Mouse (Mus musculus): ENCODE data around the gene Zfp704. TPM values are rescaled to one million over a fixed set of nuclear protein-coding genes. Genes with fewer than 3 reads are reported as not detected.

Gene Zfp704
- polyA plus RNA-seq, 1 experiment, result 0.82 TPM

GRCm38 (mm10) chr3:9432796-9433526, 176.9 kb downstream of the Zfp704 start:
- TF ChIP-seq POLR2A (IDR thresholded peaks at IDR 0.05; ENCODE audit: low read depth, low read length) (no peak), CTCF (IDR thresholded peaks at IDR 0.05; ENCODE audit: extremely low read depth, insufficient read depth, insufficient read length, insufficient replicate concordance) (no peak)
- Histone ChIP-seq H3K4me1 (ENCODE audit: control insufficient read depth, insufficient read depth, insufficient read length) (no peaks in the 10 kb centered on the region), H3K4me3 (ENCODE audit: extremely low read depth, insufficient read depth, insufficient read length) (no peak overlapping the region), H3K36me3 (ENCODE audit: control insufficient read depth, insufficient read depth, low read length) (no peaks in the 10 kb centered on the region), H3K27ac (ENCODE audit: insufficient read depth, low read length) (no peak overlapping the region), H3K27me3 (ENCODE audit: control insufficient read depth, insufficient read depth, low read length) (no peaks in the 10 kb centered on the region)
- DNase-seq (ENCODE audit: low read depth in 1 of 2, low spot score in 2 of 2), result no peak
- WGBS, result 81% methylated on average over 16 of the region's 16 CpGs

DNA sequence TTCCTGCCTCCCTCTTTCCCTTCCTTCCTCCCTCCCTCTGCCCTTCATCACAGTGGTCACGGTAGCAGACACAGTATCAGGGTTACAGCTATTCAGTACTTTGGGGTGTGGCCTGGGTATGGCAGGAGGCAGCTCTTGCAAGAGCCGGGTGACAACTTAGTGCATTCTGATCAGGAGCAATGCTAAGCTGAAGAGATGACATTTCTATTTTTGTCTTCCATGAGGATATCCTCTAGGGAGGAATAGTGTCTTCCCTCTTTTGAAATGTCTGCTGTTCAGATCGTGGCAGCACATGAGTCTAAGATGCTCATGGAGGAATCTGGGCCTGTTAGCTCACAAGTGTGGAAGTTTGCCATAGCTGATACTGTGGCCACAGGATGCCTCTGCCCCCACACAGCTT, 177.7 kb downstream of the Zfp704 start:
- WGBS, result 52% methylated on average over 3 of the region's 3 CpGs
- H3K4me1 ChIP-seq (ENCODE audit: control insufficient read depth, insufficient read depth, insufficient read length), result no peaks in the 10 kb centered on the region
- no peak for TF ChIP-seq CTCF (IDR thresholded peaks at IDR 0.05; ENCODE audit: extremely low read depth, insufficient read depth, insufficient read length, insufficient replicate concordance)
- no peak for TF ChIP-seq POLR2A (IDR thresholded peaks at IDR 0.05; ENCODE audit: low read depth, low read length)
- no peak overlapping the region for H3K27ac ChIP-seq (ENCODE audit: insufficient read depth, low read length)
- no peaks in the 10 kb centered on the region for H3K27me3 ChIP-seq (ENCODE audit: control insufficient read depth, insufficient read depth, low read length)
- DNase-seq (ENCODE audit: low read depth in 1 of 2, low spot score in 2 of 2), result no peak
- no peak overlapping the region for H3K4me3 ChIP-seq (ENCODE audit: extremely low read depth, insufficient read depth, insufficient read length)
- no peaks in the 10 kb centered on the region for H3K36me3 ChIP-seq (ENCODE audit: control insufficient read depth, insufficient read depth, low read length)

DNA sequence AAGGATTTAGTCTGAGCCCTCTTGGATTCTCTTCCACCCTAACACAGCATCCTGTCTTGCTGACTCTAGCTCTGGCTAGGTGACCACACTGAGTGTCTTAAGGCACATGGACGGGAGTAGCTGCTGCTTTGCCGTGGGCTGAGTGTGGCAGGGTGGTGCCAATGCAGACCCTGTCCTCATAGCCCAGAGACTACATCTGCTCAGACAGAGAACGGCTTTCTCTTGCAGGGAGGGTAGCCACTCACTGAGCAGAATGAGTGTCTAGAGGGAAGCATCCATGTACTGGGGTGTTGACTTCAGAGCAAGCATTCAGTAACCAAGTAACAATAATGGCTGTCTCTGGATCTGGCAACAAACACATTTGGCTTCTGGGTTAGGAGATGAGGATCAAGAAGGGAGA, 179.9 kb downstream of the Zfp704 start:
- no peak for DNase-seq (ENCODE audit: low read depth in 1 of 2, low spot score in 2 of 2)
- TF ChIP-seq CTCF (IDR thresholded peaks at IDR 0.05; ENCODE audit: extremely low read depth, insufficient read depth, insufficient read length, insufficient replicate concordance) (no peak), POLR2A (IDR thresholded peaks at IDR 0.05; ENCODE audit: low read depth, low read length) (no peak)
- 77% methylated on average over 3 of the region's 3 CpGs for WGBS
- Histone ChIP-seq H3K36me3 (ENCODE audit: control insufficient read depth, insufficient read depth, low read length) (no peaks in the 10 kb centered on the region), H3K27ac (ENCODE audit: insufficient read depth, low read length) (no peak overlapping the region), H3K4me3 (ENCODE audit: extremely low read depth, insufficient read depth, insufficient read length) (no peak overlapping the region), H3K27me3 (ENCODE audit: control insufficient read depth, insufficient read depth, low read length) (no peaks in the 10 kb centered on the region), H3K4me1 (ENCODE audit: control insufficient read depth, insufficient read depth, insufficient read length) (no peaks in the 10 kb centered on the region)

- TF ChIP-seq POLR2A (IDR thresholded peaks at IDR 0.05; ENCODE audit: low read depth, low read length) (no peak), CTCF (IDR thresholded peaks at IDR 0.05; ENCODE audit: extremely low read depth, insufficient read depth, insufficient read length, insufficient replicate concordance) (no peak)
- 57% methylated on average over 4 of the region's 4 CpGs for WGBS
- Histone ChIP-seq H3K27me3 (ENCODE audit: control insufficient read depth, insufficient read depth, low read length) (no peaks in the 10 kb centered on the region), H3K27ac (ENCODE audit: insufficient read depth, low read length) (no peak overlapping the region), H3K4me3 (ENCODE audit: extremely low read depth, insufficient read depth, insufficient read length) (no peak overlapping the region), H3K36me3 (ENCODE audit: control insufficient read depth, insufficient read depth, low read length) (no peaks in the 10 kb centered on the region), H3K4me1 (ENCODE audit: control insufficient read depth, insufficient read depth, insufficient read length) (no peaks in the 10 kb centered on the region)
- DNase-seq (ENCODE audit: low read depth in 1 of 2, low spot score in 2 of 2), result no peak
These were observed 182.1 kb downstream of the Zfp704 start for GRCm38 (mm10) chr3:9427826-9428225.

DNA sequence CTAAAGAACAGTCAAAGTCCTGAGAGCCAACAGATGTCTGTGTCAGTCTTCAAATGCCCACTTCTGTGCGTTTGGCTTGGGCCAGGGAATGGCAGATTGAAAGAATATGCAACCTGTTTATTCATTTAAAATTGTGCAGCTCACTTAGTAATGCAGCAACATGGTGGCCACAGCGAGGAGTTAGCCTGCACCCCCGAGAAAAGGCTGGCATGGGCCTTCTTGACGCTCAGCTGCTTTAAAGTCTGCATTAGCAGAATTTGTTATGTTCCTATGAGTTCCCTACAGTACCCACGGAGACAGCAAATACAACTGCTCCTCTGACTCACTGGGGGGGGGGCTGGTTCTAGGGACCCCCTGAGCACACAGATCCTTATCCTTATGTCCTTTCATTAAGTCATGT, 184.2 kb downstream of the Zfp704 start:
- H3K27me3 ChIP-seq (ENCODE audit: control insufficient read depth, insufficient read depth, low read length), result no peaks in the 10 kb centered on the region
- H3K36me3 ChIP-seq (ENCODE audit: control insufficient read depth, insufficient read depth, low read length), result no peaks in the 10 kb centered on the region
- no peak for DNase-seq (ENCODE audit: low read depth in 1 of 2, low spot score in 2 of 2)
- no peak overlapping the region for H3K27ac ChIP-seq (ENCODE audit: insufficient read depth, low read length)
- WGBS, result 93% methylated on average over 5 of the region's 5 CpGs
- TF ChIP-seq POLR2A (IDR thresholded peaks at IDR 0.05; ENCODE audit: low read depth, low read length), result no peak
- H3K4me1 ChIP-seq (ENCODE audit: control insufficient read depth, insufficient read depth, insufficient read length), result no peaks in the 10 kb centered on the region
- H3K4me3 ChIP-seq (ENCODE audit: extremely low read depth, insufficient read depth, insufficient read length), result no peak overlapping the region

DNA sequence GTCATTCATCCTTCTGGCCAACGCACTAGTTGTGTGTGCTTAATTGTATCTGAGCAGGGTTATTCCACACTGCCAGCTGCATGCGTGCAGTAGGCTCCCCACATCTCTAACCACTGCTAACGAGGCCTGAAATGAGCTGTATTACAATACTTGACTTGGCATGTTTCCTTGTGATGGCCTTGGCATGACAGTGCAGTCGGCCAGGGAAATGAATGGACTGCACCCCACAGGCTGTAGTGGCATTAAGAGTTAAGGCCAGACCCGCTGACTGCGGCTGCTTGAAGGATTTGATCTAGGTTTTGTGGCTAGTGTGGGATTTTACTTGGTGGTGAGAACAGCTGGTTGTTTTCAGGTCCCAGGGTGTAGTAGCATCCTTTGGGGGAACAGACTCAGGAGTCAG, 185.2 kb downstream of the Zfp704 start:
- 90% methylated on average over 6 of the region's 6 CpGs for WGBS
- no peak for TF ChIP-seq POLR2A (IDR thresholded peaks at IDR 0.05; ENCODE audit: low read depth, low read length)
- TF ChIP-seq CTCF (IDR thresholded peaks at IDR 0.05; ENCODE audit: extremely low read depth, insufficient read depth, insufficient read length, insufficient replicate concordance), result no peak
- no peak overlapping the region for H3K27ac ChIP-seq (ENCODE audit: insufficient read depth, low read length)
- no peak for DNase-seq (ENCODE audit: low read depth in 1 of 2, low spot score in 2 of 2)
- no peaks in the 10 kb centered on the region for H3K4me1 ChIP-seq (ENCODE audit: control insufficient read depth, insufficient read depth, insufficient read length)
- no peaks in the 10 kb centered on the region for H3K36me3 ChIP-seq (ENCODE audit: control insufficient read depth, insufficient read depth, low read length)
- H3K4me3 ChIP-seq (ENCODE audit: extremely low read depth, insufficient read depth, insufficient read length), result no peak overlapping the region
- H3K27me3 ChIP-seq (ENCODE audit: control insufficient read depth, insufficient read depth, low read length), result no peaks in the 10 kb centered on the region

DNA sequence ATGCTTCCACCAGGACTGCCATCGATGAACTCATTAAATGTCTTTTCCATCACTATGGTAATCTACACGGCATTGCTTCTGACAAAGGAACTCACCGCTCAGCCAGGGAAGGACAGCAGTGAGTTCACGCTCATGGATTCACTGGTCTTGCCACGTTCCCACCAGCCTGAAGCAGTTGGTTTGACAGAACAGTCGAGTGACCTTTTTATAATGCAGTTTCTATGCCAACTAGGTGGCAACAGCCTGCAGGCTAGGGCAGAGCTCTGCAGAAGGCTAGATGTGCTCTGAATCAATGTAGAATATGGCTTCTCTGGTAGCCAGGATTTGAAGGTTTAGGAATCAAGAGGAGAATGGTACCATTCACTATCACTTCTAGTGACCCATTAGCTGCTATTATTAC, 186.2 kb downstream of the Zfp704 start:
- DNase-seq (ENCODE audit: low read depth in 1 of 2, low spot score in 2 of 2), result no peak
- no peak for TF ChIP-seq CTCF (IDR thresholded peaks at IDR 0.05; ENCODE audit: extremely low read depth, insufficient read depth, insufficient read length, insufficient replicate concordance)
- TF ChIP-seq POLR2A (IDR thresholded peaks at IDR 0.05; ENCODE audit: low read depth, low read length), result no peak
- H3K4me1 ChIP-seq (ENCODE audit: control insufficient read depth, insufficient read depth, insufficient read length), result no peaks in the 10 kb centered on the region
- 90% methylated on average over 6 of the region's 6 CpGs for WGBS
- H3K27me3 ChIP-seq (ENCODE audit: control insufficient read depth, insufficient read depth, low read length), result no peaks in the 10 kb centered on the region
- no peaks in the 10 kb centered on the region for H3K36me3 ChIP-seq (ENCODE audit: control insufficient read depth, insufficient read depth, low read length)
- no peak overlapping the region for H3K4me3 ChIP-seq (ENCODE audit: extremely low read depth, insufficient read depth, insufficient read length)
- no peak overlapping the region for H3K27ac ChIP-seq (ENCODE audit: insufficient read depth, low read length)

Measured in spleen, adult 2 months (tissue).